Mouse (Mus musculus) neural tube, embryonic 12.5 days (tissue): ENCODE results near the gene Gli1. TPM values are rescaled to one million over a fixed set of nuclear protein-coding genes. Genes with fewer than 3 reads are reported as not detected.

Source experiments
- ATAC-seq: fragments of 200-750 bp; cut with Nextera tagmentation; 2 replicates; pipeline ENCODE4 v1.8.0; 2017; ENCODE audit warnings: low read depth, mild to moderate bottlenecking, moderate TSS enrichment, moderate library complexity; ENCODE audit not compliant: low FRiP score
- H3K27ac ChIP-seq: fragments of 300-500 bp; sonication (generic); 2 replicates; pipeline ENCODE4 v1.5.1; 2016
- H3K27me3 ChIP-seq: fragments of 300-500 bp; sonication (generic); replicated peaks from 2 replicates; pipeline ENCODE4 v1.6.1; 2016; ENCODE audit warnings: mild to moderate bottlenecking
- H3K36me3 ChIP-seq: fragments of 300-500 bp; sonication (generic); 2 replicates; pipeline ENCODE4 v1.6.1; 2016; ENCODE audit warnings: mild to moderate bottlenecking
- H3K4me1 ChIP-seq: fragments of 300-500 bp; sonication (generic); 2 replicates; pipeline ENCODE4 v1.6.1; 2016
- H3K4me2 ChIP-seq: fragments of 300-500 bp; sonication (generic); replicated peaks from 2 replicates; pipeline ENCODE4 v1.6.1; 2016; ENCODE audit warnings: mild to moderate bottlenecking
- H3K4me3 ChIP-seq: fragments of 300-500 bp; sonication (generic); 2 replicates; pipeline ENCODE4 v1.5.1; 2016
- H3K9ac ChIP-seq: fragments of 300-500 bp; sonication (generic); 2 replicates; pipeline ENCODE4 v1.6.1; 2016; ENCODE audit warnings: mild to moderate bottlenecking
- H3K9me3 ChIP-seq: fragments of 300-500 bp; sonication (generic); 2 replicates; pipeline ENCODE4 v1.6.1; 2016; ENCODE audit warnings: mild to moderate bottlenecking
- WGBS: fragments of 180-500 bp; shearing (Covaris S2); methylation state at CpG from one replicate; pipeline ENCODE4 v1.1.7; 2016; 5-methylcytosine and 5-hydroxymethylcytosine counted together
- polyA plus RNA-seq: library from polyadenylated mRNA; unstranded; fragments of >200 nt; fragmentation: Nextera tagmentation; extraction: Ambion mirVana; gene quantifications from 2 replicates; pipeline ENCODE4 v1.2.1, GENCODE M21; 2016

Gene Gli1
- polyA plus RNA-seq, 1 experiment from 2014 or later: 3.6 TPM

GRCm38 (mm10) chr10:127294895-127295510, 46.8 kb downstream of the Gli1 start:
- Histone ChIP-seq H3K27ac (no peak overlapping the region), H3K36me3 (peaks cover 62% of the 10 kb centered on the region)
- ATAC-seq: no peak

GRCm38 (mm10) chr10:127293590-127294113, 48.1 kb downstream of the Gli1 start:
- peaks cover 49% of the 10 kb centered on the region for H3K36me3 ChIP-seq
- 80% methylated on average over 3 of the region's 3 CpGs for WGBS
- ATAC-seq: no peak

More at GRCm38 (mm10) chr10:127294895-127295510, 46.8 kb downstream of the Gli1 start:
- Histone ChIP-seq H3K27me3 (no peaks in the 10 kb centered on the region), H3K4me2 (no peak overlapping the region), H3K9me3 (no peaks in the 10 kb centered on the region), H3K4me1 (peaks cover 19% of the 10 kb centered on the region), H3K9ac (no peak overlapping the region), H3K4me3 (no peak overlapping the region)
- WGBS: 92% methylated on average over 10 of the region's 10 CpGs

GRCm38 (mm10) chr10:127292987-127293538, 48.7 kb downstream of the Gli1 start:
- no peaks in the 10 kb centered on the region for H3K27me3 ChIP-seq
- H3K9ac ChIP-seq: no peak overlapping the region
- no peak overlapping the region for H3K27ac ChIP-seq
- no peaks in the 10 kb centered on the region for H3K9me3 ChIP-seq
- H3K4me3 ChIP-seq: no peak overlapping the region
- no peak for ATAC-seq
- H3K4me2 ChIP-seq: no peak overlapping the region
- peaks cover 23% of the 10 kb centered on the region for H3K4me1 ChIP-seq
- WGBS: 94% methylated on average over 6 of the region's 6 CpGs
- peaks cover 47% of the 10 kb centered on the region for H3K36me3 ChIP-seq

More at GRCm38 (mm10) chr10:127293590-127294113, 48.1 kb downstream of the Gli1 start:
- Histone ChIP-seq H3K9me3 (no peaks in the 10 kb centered on the region), H3K27ac (no peak overlapping the region), H3K4me1 (peaks cover 22% of the 10 kb centered on the region), H3K9ac (no peak overlapping the region), H3K27me3 (no peaks in the 10 kb centered on the region), H3K4me2 (no peak overlapping the region), H3K4me3 (no peak overlapping the region)

GRCm38 (mm10) chr10:127291881-127292638, 49.7 kb downstream of the Gli1 start:
- Histone ChIP-seq H3K27ac (no peak overlapping the region), H3K4me1 (peaks cover 33% of the 10 kb centered on the region), H3K9me3 (no peaks in the 10 kb centered on the region), H3K27me3 (no peaks in the 10 kb centered on the region), H3K36me3 (peaks cover 41% of the 10 kb centered on the region), H3K9ac (peak overlapping the region; percentile 69), H3K4me3 (peak overlapping the region; percentile 63), H3K4me2 (peak overlapping the region; percentile 88)
- whole genome bisulfite sequencing: 62% methylated on average over 5 of the region's 5 CpGs
- no peak for ATAC-seq

GRCm38 (mm10) chr10:127290930-127291880, 50.6 kb downstream of the Gli1 start:
- Histone ChIP-seq H3K9me3 (no peaks in the 10 kb centered on the region), H3K27ac (peak overlapping the region; percentile 86), H3K4me3 (peak overlapping the region; percentile 63), H3K4me2 (peak overlapping the region; percentile 88), H3K9ac (peak overlapping the region; percentile 69), H3K27me3 (no peaks in the 10 kb centered on the region), H3K4me1 (peaks cover 42% of the 10 kb centered on the region), H3K36me3 (peaks cover 41% of the 10 kb centered on the region)
- 3% methylated on average over 19 of the region's 19 CpGs for WGBS
- ATAC-seq: peak; percentile 44

DNA sequence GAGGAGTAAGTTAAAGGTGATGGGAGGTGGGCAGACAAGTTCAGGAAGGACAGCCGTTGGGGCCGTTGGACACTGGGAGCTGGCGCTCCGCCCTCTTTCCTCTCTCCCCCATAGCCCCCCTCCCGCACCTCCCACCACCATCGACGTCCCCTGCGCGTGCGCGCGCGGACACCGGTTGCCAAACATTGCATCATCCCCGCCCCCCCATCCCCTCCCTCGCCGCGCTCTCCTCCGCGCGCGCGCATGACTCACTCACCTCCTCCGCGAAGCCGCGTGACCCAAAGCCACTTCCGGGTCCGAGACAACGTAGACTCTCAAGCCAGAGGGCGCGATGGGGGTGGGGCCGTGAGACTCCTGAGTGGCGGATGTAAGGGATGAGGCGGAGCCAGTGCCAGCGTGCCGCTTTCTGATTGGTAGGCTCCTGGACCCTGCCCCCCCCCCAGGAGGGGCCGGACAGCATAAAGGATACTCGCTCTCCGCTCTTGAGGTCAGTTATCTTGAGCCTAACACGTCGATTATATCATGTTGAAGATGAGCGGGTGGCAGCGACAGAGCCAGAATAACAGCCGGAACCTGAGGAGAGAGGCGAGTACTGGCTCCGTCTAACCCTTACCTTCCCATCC, 51.4 kb downstream of the Gli1 start:
- Histone ChIP-seq H3K27me3 (no peaks in the 10 kb centered on the region), H3K27ac (peak overlapping the region; percentile 86), H3K9ac (peak overlapping the region; percentile 86), H3K4me3 (peak overlapping the region; percentile 63), H3K4me1 (peaks cover 49% of the 10 kb centered on the region), H3K36me3 (peaks cover 41% of the 10 kb centered on the region), H3K9me3 (no peaks in the 10 kb centered on the region), H3K4me2 (peak overlapping the region; percentile 88)
- under 1% methylated on average over 46 of the region's 47 CpGs for WGBS
- ATAC-seq: peak; percentile 91

DNA sequence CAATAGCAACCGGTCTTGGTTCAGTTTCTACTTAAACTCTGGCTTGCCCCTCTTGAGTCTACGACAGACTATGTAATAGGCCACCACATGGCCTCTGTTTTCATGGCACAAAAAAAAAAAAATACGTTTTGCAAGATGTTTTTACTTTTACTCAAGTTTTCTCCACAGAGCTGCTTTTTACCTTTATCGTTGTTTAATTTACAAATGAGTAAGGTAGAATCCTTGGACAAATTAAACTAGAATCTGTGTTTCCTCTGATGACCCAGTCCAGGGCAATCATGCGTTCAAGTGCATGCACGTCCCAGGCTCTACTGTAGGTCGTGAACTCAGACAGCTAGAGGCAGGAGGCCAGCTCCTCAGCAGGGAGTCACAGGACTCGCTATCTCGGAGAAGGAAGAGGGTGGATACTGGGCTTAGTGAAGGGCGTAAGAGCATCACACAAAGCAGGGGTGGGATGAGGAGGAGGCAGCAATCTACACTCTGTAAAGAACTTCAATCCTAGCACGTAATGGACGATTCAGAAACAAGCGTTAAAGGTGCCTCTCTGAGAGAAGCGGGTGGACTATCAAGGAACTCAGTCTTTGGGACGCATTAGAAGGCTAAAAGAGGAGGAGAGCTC, 52.1 kb downstream of the Gli1 start:
- Histone ChIP-seq H3K9me3 (no peaks in the 10 kb centered on the region), H3K27me3 (no peaks in the 10 kb centered on the region), H3K36me3 (peaks cover 41% of the 10 kb centered on the region), H3K4me3 (peak overlapping the region; percentile 72), H3K9ac (peak overlapping the region; percentile 86), H3K4me1 (peaks cover 57% of the 10 kb centered on the region), H3K4me2 (peak overlapping the region; percentile 88), H3K27ac (peak overlapping the region; percentile 86)
- ATAC-seq: peak; percentile 8; the same call in 1 of the 2 replicates
- whole genome bisulfite sequencing: 2% methylated on average over 15 of the region's 15 CpGs

- under 1% methylated on average over 42 of the region's 65 CpGs for WGBS
- peak within 1 kb of the TSS; percentile 72 for H3K4me3 ChIP-seq
- H3K9ac ChIP-seq: peak within 1 kb of the TSS; percentile 86
- H3K27ac ChIP-seq: peak within 1 kb of the TSS; percentile 86
- peak within 1 kb of the TSS; percentile 88 for H3K4me2 ChIP-seq
- peaks cover 57% of the 10 kb centered on the region for H3K4me1 ChIP-seq
- H3K9me3 ChIP-seq: no peaks in the 10 kb centered on the region
- peak; percentile 23 for ATAC-seq
- H3K36me3 ChIP-seq: peaks cover 41% of the 10 kb centered on the region
- H3K27me3 ChIP-seq: no peaks in the 10 kb centered on the region
Observed at GRCm38 (mm10) chr10:127288800-127289572, 52.8 kb downstream of the Gli1 start, which contains the start of gene Mbd6. Mbd6 (minus strand) TSS chr10:127289018.

DNA sequence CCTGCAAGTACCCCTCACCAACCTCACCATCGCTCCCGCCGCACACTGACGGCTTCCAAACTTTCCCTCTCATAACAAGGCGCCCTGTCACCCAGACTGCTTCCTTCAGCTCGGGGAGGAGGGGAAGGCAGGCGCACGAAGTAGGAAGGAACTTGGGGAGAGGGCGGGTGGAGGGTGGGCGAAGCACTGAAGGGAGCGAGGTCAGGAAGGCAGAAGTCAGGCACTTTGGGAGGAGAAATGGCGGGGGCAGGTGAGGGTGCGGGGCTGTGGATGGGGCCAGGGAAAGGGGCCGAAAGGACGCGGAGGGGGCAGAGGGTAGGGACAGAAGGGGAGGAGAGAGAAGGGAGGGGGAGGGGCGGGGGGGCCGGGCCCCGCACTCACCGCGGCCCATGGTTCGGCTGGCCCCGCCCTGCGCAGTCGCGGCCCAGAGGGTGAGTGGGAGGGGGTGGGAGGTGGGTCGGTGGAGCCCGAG, 53.4 kb downstream of the Gli1 start:
- no peaks in the 10 kb centered on the region for H3K27me3 ChIP-seq
- peak; percentile 2 for ATAC-seq
- H3K9me3 ChIP-seq: no peaks in the 10 kb centered on the region
- H3K4me2 ChIP-seq: peak overlapping the region; percentile 88
- H3K4me3 ChIP-seq: peak overlapping the region; percentile 72
- peak overlapping the region; percentile 86 for H3K27ac ChIP-seq
- H3K36me3 ChIP-seq: peaks cover 41% of the 10 kb centered on the region
- peaks cover 56% of the 10 kb centered on the region for H3K4me1 ChIP-seq
- WGBS: 2% methylated on average over 25 of the region's 28 CpGs
- peak overlapping the region; percentile 86 for H3K9ac ChIP-seq

- H3K4me1 ChIP-seq: peaks cover 53% of the 10 kb centered on the region
- H3K9ac ChIP-seq: peak overlapping the region; percentile 86
- ATAC-seq: no peak
- peak overlapping the region; percentile 86 for H3K27ac ChIP-seq
- H3K27me3 ChIP-seq: no peaks in the 10 kb centered on the region
- H3K4me2 ChIP-seq: peak overlapping the region; percentile 88
- H3K4me3 ChIP-seq: peak overlapping the region; percentile 72
- H3K9me3 ChIP-seq: no peaks in the 10 kb centered on the region
- 4% methylated on average over 3 of the region's 3 CpGs for WGBS
- H3K36me3 ChIP-seq: peaks cover 45% of the 10 kb centered on the region
Observed at GRCm38 (mm10) chr10:127287936-127288293, 53.9 kb downstream of the Gli1 start.
